ENCODE assay signal across 17 mouse cellular contexts in the genomic region with DNA sequence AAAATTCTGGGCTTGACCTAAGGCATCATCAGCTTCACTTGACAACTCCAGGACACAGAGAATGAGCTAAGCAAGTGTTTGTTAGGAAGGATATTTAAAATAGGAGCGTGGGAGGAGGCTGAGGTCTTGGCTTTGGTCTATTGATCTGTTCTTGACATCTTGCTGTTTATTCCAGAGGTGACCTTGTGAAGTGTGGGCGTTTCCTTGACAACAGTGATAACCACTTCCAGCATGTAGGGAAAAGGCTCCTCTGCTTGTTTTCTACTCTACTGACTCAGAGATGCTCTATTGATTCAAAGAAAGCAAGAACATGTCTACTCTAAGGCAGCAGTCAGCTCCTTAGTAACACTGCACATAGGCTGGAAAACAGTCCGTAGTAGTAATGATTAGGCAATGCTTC.
A peak's percentile ranks its signal among the peaks of the same experiment; 100 is the strongest.
DNase-seq lines count a peak whose midpoint lies in the region; ATAC-seq and TF ChIP-seq lines count a peak whose summit lies in the region.
"Had no signal": no experiment of that assay in that cellular context is flagged by ENCODE, and none has a peak within 500 bp of the region (broad histone marks: within the 10 kb centered on the region; RNA-seq: fewer than 3 reads in every experiment).

No protein-coding gene starts in this region.

- 61% methylated on average over 3 of the region's 3 CpGs for WGBS in neural tube, embryonic 11.5 days
- 49% methylated on average over 3 of the region's 3 CpGs for WGBS in hindbrain, embryonic 11.5 days
- 41% methylated on average over 3 of the region's 3 CpGs for WGBS in midbrain, embryonic 12.5 days
- 43% methylated on average over 3 of the region's 3 CpGs for WGBS in olfactory bulb, adult 2 months
- WGBS in lung, adult 2 months: 40% methylated on average over 3 of the region's 3 CpGs

- H3K9me3 ChIP-seq in neural tube, embryonic 11.5 days (ENCODE audit: control insufficient read depth, low read length): no peaks in the 10 kb centered on the region
- H3K9me3 ChIP-seq in hindbrain, embryonic 11.5 days (ENCODE audit: control insufficient read depth, low read length): no peaks in the 10 kb centered on the region
- no peaks in the 10 kb centered on the region for H3K9me3 ChIP-seq in midbrain, embryonic 12.5 days
- H3K9me3 ChIP-seq: limb, embryonic 12.5 days; liver, embryonic 15.5 days had no signal

- H3K27ac ChIP-seq in neural tube, embryonic 11.5 days (ENCODE audit: low read depth, low read length): 0 out of 2 replicates have a peak overlapping the region, but pooled peaks have one; percentile 39
- no peak overlapping the region for H3K27ac ChIP-seq in hindbrain, embryonic 11.5 days (ENCODE audit: low read depth, low read length)
- H3K27ac ChIP-seq in midbrain, embryonic 12.5 days (replicated peaks): peak overlapping the region; percentile 72
- H3K27ac ChIP-seq in olfactory bulb, adult 2 months (ENCODE audit: insufficient read depth, low read depth, low read length): peak overlapping the region; percentile 53; the same call in 1 of the 2 replicates
- H3K27ac ChIP-seq: gastrocnemius, adult 2 months; limb, embryonic 12.5 days; liver, embryonic 15.5 days had no signal

- no peak for TF ChIP-seq CTCF in olfactory bulb, adult 2 months (IDR thresholded peaks at IDR 0.05; ENCODE audit: insufficient read depth, low read depth, low read length)
- TF ChIP-seq CTCF in lung, adult 2 months (IDR thresholded peaks at IDR 0.05; ENCODE audit: insufficient read depth, low read length): no peak

- H3K4me3 ChIP-seq in neural tube, embryonic 11.5 days (ENCODE audit: low read depth, low read length): no peak overlapping the region
- H3K4me3 ChIP-seq in hindbrain, embryonic 11.5 days (ENCODE audit: low read depth, low read length): no peak overlapping the region
- no peak overlapping the region for H3K4me3 ChIP-seq in midbrain, embryonic 12.5 days
- no peak overlapping the region for H3K4me3 ChIP-seq in olfactory bulb, adult 2 months (ENCODE audit: insufficient read depth, low read depth, low read length)
- H3K4me3 ChIP-seq in lung, adult 2 months (replicated peaks; ENCODE audit: extremely low read depth, low read depth, low read length): no peak overlapping the region
- H3K4me3 ChIP-seq: erythroblast, embryonic 14.5 days; gastrocnemius, adult 2 months; limb, embryonic 12.5 days; liver, embryonic 15.5 days had no signal

- no peak for DNase-seq in neural tube, embryonic 11.5 days (ENCODE audit: low spot score)
- DNase-seq in neural tube, embryonic 10.5 days (ENCODE audit: extremely low spot score, low spot score): no peak
- DNase-seq in hindbrain, embryonic 11.5 days (ENCODE audit: low spot score): no peak
- DNase-seq in gastrocnemius, postnatal 4 days (ENCODE audit: low spot score in 2 of 2): no peak
- DNase-seq in lung, adult 2 months: no peak
- DNase-seq: cerebellum, adult 2 months; gastrocnemius, adult 2 months; heart, postnatal 14 days; kidney, postnatal 36 days; layer of hippocampus, postnatal 36 days; lung, postnatal 4 days had no signal

- no peak overlapping the region for H3K4me2 ChIP-seq in neural tube, embryonic 11.5 days (ENCODE audit: low read depth)
- H3K4me2 ChIP-seq in hindbrain, embryonic 11.5 days (replicated peaks; ENCODE audit: low read depth, low read length): no peak overlapping the region
- H3K4me2 ChIP-seq in midbrain, embryonic 12.5 days (replicated peaks): no peak overlapping the region
- H3K4me2 ChIP-seq: limb, embryonic 12.5 days; liver, embryonic 15.5 days had no signal

- no peaks in the 10 kb centered on the region for H3K36me3 ChIP-seq in neural tube, embryonic 11.5 days (ENCODE audit: control insufficient read depth, insufficient read depth, low read length)
- no peaks in the 10 kb centered on the region for H3K36me3 ChIP-seq in hindbrain, embryonic 11.5 days (ENCODE audit: control insufficient read depth, insufficient read depth, low read length)
- no peaks in the 10 kb centered on the region for H3K36me3 ChIP-seq in midbrain, embryonic 12.5 days
- H3K36me3 ChIP-seq: limb, embryonic 12.5 days; liver, embryonic 15.5 days had no signal

- H3K27me3 ChIP-seq in neural tube, embryonic 11.5 days (ENCODE audit: control insufficient read depth, insufficient read depth, low read length): no peaks in the 10 kb centered on the region
- H3K27me3 ChIP-seq in hindbrain, embryonic 11.5 days (ENCODE audit: control insufficient read depth, insufficient read depth, low read length): no peaks in the 10 kb centered on the region
- H3K27me3 ChIP-seq in midbrain, embryonic 12.5 days: no peaks in the 10 kb centered on the region
- H3K27me3 ChIP-seq: limb, embryonic 12.5 days; liver, embryonic 15.5 days had no signal

- H3K4me1 ChIP-seq in neural tube, embryonic 11.5 days (ENCODE audit: control insufficient read depth, insufficient read depth, low read length): no peaks in the 10 kb centered on the region
- H3K4me1 ChIP-seq in hindbrain, embryonic 11.5 days (replicated peaks; ENCODE audit: control insufficient read depth, insufficient read depth, low read length): no peaks in the 10 kb centered on the region; the same call in 1 of the 2 replicates
- H3K4me1 ChIP-seq in midbrain, embryonic 12.5 days: peaks cover 14% of the 10 kb centered on the region; the same call in 1 of the 2 replicates
- peaks cover 2% of the 10 kb centered on the region; the same call in 1 of the 2 replicates for H3K4me1 ChIP-seq in olfactory bulb, adult 2 months (ENCODE audit: control insufficient read depth, insufficient read depth, low read length)
- no peaks in the 10 kb centered on the region for H3K4me1 ChIP-seq in lung, adult 2 months (ENCODE audit: control insufficient read depth, insufficient read depth, low read length)
- H3K4me1 ChIP-seq: limb, embryonic 12.5 days; liver, embryonic 15.5 days had no signal

- no peak for ATAC-seq in neural tube, embryonic 11.5 days (ENCODE audit: insufficient read depth, low FRiP score, low TSS enrichment)
- ATAC-seq in hindbrain, embryonic 11.5 days (ENCODE audit: low FRiP score): peak; percentile 62
- ATAC-seq in midbrain, embryonic 12.5 days (ENCODE audit: low FRiP score, low read depth): no peak; the same call in 1 of the 2 replicates
- ATAC-seq: intestine, embryonic 16.5 days had no signal

- no peak for TF ChIP-seq POLR2A in olfactory bulb, adult 2 months (IDR thresholded peaks at IDR 0.05; ENCODE audit: insufficient read depth, low read depth, low read length)
- no peak for TF ChIP-seq POLR2A in lung, adult 2 months (IDR thresholded peaks at IDR 0.05; ENCODE audit: borderline replicate concordance, extremely low read depth, low read depth, low read length)

- H3K9ac ChIP-seq in neural tube, embryonic 11.5 days (ENCODE audit: low read length): no peak overlapping the region
- no peak overlapping the region for H3K9ac ChIP-seq in hindbrain, embryonic 11.5 days (ENCODE audit: low read depth, low read length)
- H3K9ac ChIP-seq in midbrain, embryonic 12.5 days (replicated peaks): no peak overlapping the region
- H3K9ac ChIP-seq: limb, embryonic 12.5 days; liver, embryonic 15.5 days had no signal
